Mouse (Mus musculus): ENCODE measurements at regions not wholly inside any gene's neighbourhood (a gene's known extent, or its start where the extent isn't known, plus 50 kb on each side); places are given as distances from the start of the nearest gene placed in this dataset.
"Not testable (repeated sequence)": the region's sequence is repeated elsewhere in the genome, so short reads cannot be mapped to it uniquely, and the experiment has no call there.

- no peak for TF ChIP-seq EP300 (IDR thresholded peaks at IDR 0.05; ENCODE audit: low read depth)
- no peak for TF ChIP-seq CTCF (IDR thresholded peaks at IDR 0.05; ENCODE audit: low read depth)
- WGBS, result 73% methylated on average over 3 of the region's 3 CpGs
- no peak for ATAC-seq (ENCODE audit: insufficient read depth, low read depth)
Observed at GRCm38 (mm10) chr9:76407549-76407948, 83.9 kb upstream of the Hcrtr2 start.

DNA sequence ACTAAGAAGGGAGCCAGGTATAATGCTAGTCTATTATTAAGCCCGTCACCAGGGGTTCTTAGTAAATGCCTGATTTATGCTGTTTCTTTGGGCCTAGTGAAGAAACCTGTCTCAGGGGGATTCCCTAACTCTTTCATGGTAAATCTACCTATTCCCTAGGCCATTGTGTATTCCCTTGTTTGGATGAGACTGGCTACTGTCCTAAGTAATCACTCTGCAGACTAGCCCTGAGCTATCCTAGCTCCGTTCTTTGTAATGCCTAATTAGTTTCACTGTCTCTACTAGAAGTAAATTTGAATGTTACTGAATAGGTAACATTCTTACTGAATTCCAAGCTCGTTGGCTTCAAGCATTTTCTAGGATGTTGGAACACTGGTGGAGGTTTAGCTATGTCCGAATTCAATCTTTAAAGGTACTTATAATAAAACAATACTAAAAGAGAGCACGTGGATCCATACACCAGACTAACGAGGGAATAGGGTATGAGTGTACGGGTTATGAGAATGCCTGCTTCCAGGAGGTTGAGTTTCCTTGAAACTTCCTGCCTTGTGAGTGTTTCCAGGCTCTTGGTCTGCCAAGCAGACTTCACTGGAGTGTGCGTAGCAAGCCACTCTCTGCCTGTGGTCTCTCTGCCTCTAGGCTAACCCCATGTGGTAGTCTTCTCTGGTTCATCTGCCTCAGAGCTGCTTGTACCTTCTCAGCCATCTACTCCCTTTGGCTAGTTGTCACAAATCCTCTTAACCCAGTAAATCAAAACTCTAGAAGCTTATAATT, 78.4 kb upstream of the Hcrtr2 start:
- not testable (repeated sequence) for ATAC-seq (ENCODE audit: insufficient read depth, low read depth); H3K27me3 ChIP-seq (ENCODE audit: control insufficient read depth, insufficient read depth, low read length); H3K36me3 ChIP-seq (replicated peaks; ENCODE audit: control insufficient read depth, insufficient read depth, low read length); H3K9me3 ChIP-seq (replicated peaks; ENCODE audit: control insufficient read depth, low read length); H3K9ac ChIP-seq (replicated peaks; ENCODE audit: low read depth, low read length); H3K27ac ChIP-seq (ENCODE audit: low read depth); H3K4me3 ChIP-seq (ENCODE audit: low read depth, low read length); DNase-seq (ENCODE audit: low spot score); H3K4me2 ChIP-seq (ENCODE audit: low read depth, low read length); H3K4me1 ChIP-seq (ENCODE audit: control insufficient read depth, insufficient read depth)
- 78% methylated on average over 8 of the region's 8 CpGs for WGBS

More at GRCm38 (mm10) chr9:76407549-76407948, 83.9 kb upstream of the Hcrtr2 start:
- no peaks in the 10 kb centered on the region for H3K9me3 ChIP-seq (replicated peaks; ENCODE audit: control insufficient read depth, low read length)
- H3K4me1 ChIP-seq (ENCODE audit: control insufficient read depth, insufficient read depth), result no peaks in the 10 kb centered on the region
- no peaks in the 10 kb centered on the region for H3K27me3 ChIP-seq (ENCODE audit: control insufficient read depth, insufficient read depth, low read length)
- H3K9ac ChIP-seq (replicated peaks; ENCODE audit: low read depth, low read length), result no peak overlapping the region
- H3K27ac ChIP-seq (ENCODE audit: low read depth), result no peak overlapping the region
- H3K4me3 ChIP-seq (ENCODE audit: low read depth, low read length), result no peak overlapping the region
- H3K36me3 ChIP-seq (replicated peaks; ENCODE audit: control insufficient read depth, insufficient read depth, low read length), result no peaks in the 10 kb centered on the region
- no peak overlapping the region for H3K4me2 ChIP-seq (ENCODE audit: low read depth, low read length)
- DNase-seq (ENCODE audit: low spot score), result no peak

- H3K9ac ChIP-seq (replicated peaks; ENCODE audit: low read depth, low read length), result no peak overlapping the region
- DNase-seq (ENCODE audit: low spot score) (no peak), ATAC-seq (ENCODE audit: insufficient read depth, low read depth) (no peak)
- H3K27me3 ChIP-seq (ENCODE audit: control insufficient read depth, insufficient read depth, low read length), result no peaks in the 10 kb centered on the region
- TF ChIP-seq EP300 (IDR thresholded peaks at IDR 0.05; ENCODE audit: low read depth), result no peak
- no peak for TF ChIP-seq CTCF (IDR thresholded peaks at IDR 0.05; ENCODE audit: low read depth)
- H3K36me3 ChIP-seq (replicated peaks; ENCODE audit: control insufficient read depth, insufficient read depth, low read length), result no peaks in the 10 kb centered on the region
- H3K4me1 ChIP-seq (ENCODE audit: control insufficient read depth, insufficient read depth), result no peaks in the 10 kb centered on the region
- H3K9me3 ChIP-seq (replicated peaks; ENCODE audit: control insufficient read depth, low read length), result no peaks in the 10 kb centered on the region
- no peak overlapping the region for H3K4me3 ChIP-seq (ENCODE audit: low read depth, low read length)
- H3K4me2 ChIP-seq (ENCODE audit: low read depth, low read length), result no peak overlapping the region
- H3K27ac ChIP-seq (ENCODE audit: low read depth), result no peak overlapping the region
Observed at GRCm38 (mm10) chr9:76400900-76401299, 77.2 kb upstream of the Hcrtr2 start.

DNA sequence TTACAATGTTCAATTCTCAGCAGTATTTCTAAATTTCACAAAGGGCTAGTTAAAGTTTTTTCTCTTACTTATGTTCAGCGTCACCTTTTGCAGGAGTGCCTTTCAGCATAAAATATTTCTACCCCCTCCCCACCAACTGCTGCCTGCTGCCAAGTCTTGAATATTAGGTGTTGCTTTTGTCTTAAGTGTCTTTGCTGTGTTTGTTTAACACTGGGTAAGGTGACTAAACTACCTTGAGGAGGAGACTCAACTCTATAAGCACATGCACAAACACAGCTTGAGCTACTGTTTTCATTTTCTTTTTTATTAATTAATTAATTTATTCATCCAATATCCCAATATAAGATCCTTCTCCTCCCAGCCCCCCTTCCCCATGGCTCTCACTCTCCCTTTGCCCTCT, 70.1 kb upstream of the Hcrtr2 start:
- Histone ChIP-seq H3K4me3 (ENCODE audit: low read depth, low read length) (no peak overlapping the region), H3K9me3 (replicated peaks; ENCODE audit: control insufficient read depth, low read length) (no peaks in the 10 kb centered on the region), H3K4me1 (ENCODE audit: control insufficient read depth, insufficient read depth) (no peaks in the 10 kb centered on the region), H3K27me3 (ENCODE audit: control insufficient read depth, insufficient read depth, low read length) (no peaks in the 10 kb centered on the region), H3K36me3 (replicated peaks; ENCODE audit: control insufficient read depth, insufficient read depth, low read length) (no peaks in the 10 kb centered on the region), H3K4me2 (ENCODE audit: low read depth, low read length) (no peak overlapping the region), H3K27ac (ENCODE audit: low read depth) (no peak overlapping the region), H3K9ac (replicated peaks; ENCODE audit: low read depth, low read length) (no peak overlapping the region)
- 85% methylated on average over 1 of the region's 1 CpGs for WGBS
- ATAC-seq (ENCODE audit: insufficient read depth, low read depth) (no peak), DNase-seq (ENCODE audit: low spot score) (no peak)
- TF ChIP-seq EP300 (IDR thresholded peaks at IDR 0.05; ENCODE audit: low read depth), result no peak
- TF ChIP-seq CTCF (IDR thresholded peaks at IDR 0.05; ENCODE audit: low read depth), result no peak

- no peak overlapping the region for H3K4me2 ChIP-seq (ENCODE audit: low read depth, low read length)
- 36% methylated on average over 1 of the region's 1 CpGs for WGBS
- H3K27me3 ChIP-seq (ENCODE audit: control insufficient read depth, insufficient read depth, low read length), result no peaks in the 10 kb centered on the region
- H3K9ac ChIP-seq (replicated peaks; ENCODE audit: low read depth, low read length), result no peak overlapping the region
- DNase-seq (ENCODE audit: low spot score) (peak; percentile 27), ATAC-seq (ENCODE audit: insufficient read depth, low read depth) (no peak)
- no peaks in the 10 kb centered on the region for H3K36me3 ChIP-seq (replicated peaks; ENCODE audit: control insufficient read depth, insufficient read depth, low read length)
- H3K9me3 ChIP-seq (replicated peaks; ENCODE audit: control insufficient read depth, low read length), result no peaks in the 10 kb centered on the region
- no peaks in the 10 kb centered on the region for H3K4me1 ChIP-seq (ENCODE audit: control insufficient read depth, insufficient read depth)
- H3K4me3 ChIP-seq (ENCODE audit: low read depth, low read length), result no peak overlapping the region
- no peak overlapping the region for H3K27ac ChIP-seq (ENCODE audit: low read depth)
- TF ChIP-seq CTCF (IDR thresholded peaks at IDR 0.05; ENCODE audit: low read depth), result peak; percentile 78
- no peak for TF ChIP-seq EP300 (IDR thresholded peaks at IDR 0.05; ENCODE audit: low read depth)
Observed at GRCm38 (mm10) chr9:76390839-76391238, 67.2 kb upstream of the Hcrtr2 start.

Measured in heart, postnatal 0 days (tissue).